Mouse (Mus musculus) erythroblast, embryonic 14.5 days (primary cell): ENCODE measurements around the gene Gm11042.

ENCODE experiments used
- GATA1 ChIP-seq: IDR thresholded peaks from 2 replicates; pipeline ENCODE4 v1.6.1; 2012; ENCODE audit warnings: low read length, inconsistent platforms, mixed read lengths
- TAL1 ChIP-seq: IDR thresholded peaks from 3 replicates; pipeline ENCODE4 v1.6.1; 2012; ENCODE audit warnings: low read length, inconsistent platforms, mixed read lengths

DNA sequence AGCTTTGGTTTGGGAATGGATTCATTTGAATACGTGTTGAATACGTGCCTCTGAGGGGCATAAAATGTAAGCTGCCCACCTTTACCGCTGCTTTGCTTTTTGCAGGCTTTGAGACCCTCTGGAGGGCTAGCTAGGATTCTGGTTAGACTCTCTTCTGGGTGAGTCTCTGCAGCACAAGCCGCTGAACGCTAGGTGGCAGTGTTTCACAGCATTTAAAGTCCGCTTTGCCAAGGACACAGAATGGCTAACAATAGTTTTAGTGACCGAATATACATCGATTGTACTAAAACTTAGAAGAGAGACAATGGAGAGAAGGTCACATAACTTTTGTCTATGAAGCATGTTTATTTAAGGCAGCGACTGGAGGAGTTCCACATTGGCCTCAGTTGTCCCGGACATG, 4.1 kb upstream of the Gm11042 start:
- no peak for TF ChIP-seq TAL1
- TF ChIP-seq GATA1, result no peak
